Mouse (Mus musculus) neutrophil, adult 83 days (primary cell): ENCODE results near the gene Cdk5rap1. TPM values are rescaled to one million over a fixed set of nuclear protein-coding genes. Genes with fewer than 3 reads are reported as not detected.

ENCODE experiments used
- total RNA-seq, 2 experiments: library from RNA; stranded (reverse); gene quantifications; one replicate each; pipeline ENCODE4 v1.2.4; 2023

The Cdk5rap1 gene
- total RNA-seq = 1 to 10 TPM; 7.5 to 7.9 TPM

GRCm38 (mm10) chr2:154372842-154373500, at the start of gene Cdk5rap1:
Gene Cdk5rap1 (minus strand): TSS chr2:154373010.

GRCm38 (mm10) chr2:154407643-154408445, 35.0 kb upstream of the Cdk5rap1 start, which contains the start of gene Snta1:
Gene Snta1 (minus strand): TSS chr2:154408099.

DNA sequence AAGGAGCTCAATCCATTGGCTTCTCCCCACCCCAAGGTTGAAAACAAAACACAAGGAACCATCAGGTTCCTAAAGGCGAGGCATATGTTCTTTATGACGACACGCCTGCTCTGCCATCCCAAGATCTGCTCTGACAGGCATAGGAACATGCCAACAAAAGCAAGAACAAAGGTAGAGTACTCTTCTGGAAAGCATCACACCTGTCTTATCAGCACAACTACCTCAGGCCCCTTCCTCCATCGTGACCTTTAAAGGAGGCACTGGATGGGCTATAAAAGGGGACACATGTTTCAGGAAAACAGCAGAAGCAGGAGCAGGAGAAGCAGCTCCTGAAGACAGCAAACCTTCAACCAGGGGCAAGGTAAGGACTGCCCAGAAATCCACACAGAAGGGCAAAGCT, 65.9 kb downstream of the Cdk5rap1 start, which contains the start of gene Bpifb9b:
Gene Bpifb9b, plus strand, starts transcription at position 301 of the 400 bp plus-strand sequence.

Other genes with a start within 250 kb of the Cdk5rap1 start
- not detected for gene Bpifa3, start 242.7 kb downstream of the Cdk5rap1 start, total RNA-seq
- not detected for gene Bpifa1, start 230.1 kb downstream of the Cdk5rap1 start, total RNA-seq
- gene Bpifa5, start 210.4 kb downstream of the Cdk5rap1 start, total RNA-seq = not detected
- gene Bpifb1, start 182.2 kb downstream of the Cdk5rap1 start, total RNA-seq = not detected
- not detected for gene Bpifb5, start 149.3 kb downstream of the Cdk5rap1 start, total RNA-seq
- gene Bpifb9a, start 115.2 kb downstream of the Cdk5rap1 start, total RNA-seq = not detected
- not detected for gene Bpifb9b, start 65.8 kb downstream of the Cdk5rap1 start, total RNA-seq
- gene Snta1, start 35.1 kb upstream of the Cdk5rap1 start, total RNA-seq = 1 to 10 TPM; 1.4 to 2.0 TPM
- 10 to 100 TPM; 18.3 to 18.5 TPM for gene Cbfa2t2, start 63.5 kb upstream of the Cdk5rap1 start, total RNA-seq
- gene 1700003F12Rik, start 174.1 kb upstream of the Cdk5rap1 start, total RNA-seq = not detected
- under 1 TPM in 1 of 2 experiments, not detected in 1; 0.35 TPM for gene Actl10, start 178.8 kb upstream of the Cdk5rap1 start, total RNA-seq
- 1 to 10 TPM; 2.3 to 2.4 TPM for gene Necab3, start 185.9 kb upstream of the Cdk5rap1 start, total RNA-seq
- gene E2f1, start 196.9 kb upstream of the Cdk5rap1 start, total RNA-seq = 10 to 100 TPM; 20.6 to 24.3 TPM
- gene Pxmp4, start 230.7 kb upstream of the Cdk5rap1 start, total RNA-seq = 10 to 100 TPM; 17.3 to 18.7 TPM
- 1 to 10 TPM; 4.3 to 4.5 TPM for gene Zfp341, start 240.3 kb upstream of the Cdk5rap1 start, total RNA-seq
- not detected for gene 4930519P11Rik, start 240.4 kb upstream of the Cdk5rap1 start, total RNA-seq